Mouse (Mus musculus) testis, adult 2 months (tissue): Measurements from ENCODE around the gene Fam129b.

ENCODE experiments used
- CTCF ChIP-seq: fragments of 200-500 bp; IDR thresholded peaks from 2 replicates; pipeline ENCODE4 v1.5.1; 2012; ENCODE audit warnings: low read depth, mild to moderate bottlenecking, inconsistent platforms, low read length, moderate library complexity; ENCODE audit not compliant: control insufficient read depth, insufficient read depth, insufficient replicate concordance
- POLR2A ChIP-seq: fragments of 200-500 bp; IDR thresholded peaks from 2 replicates; pipeline ENCODE4 v1.6.1; 2012; ENCODE audit warnings: low read depth, mild to moderate bottlenecking, inconsistent platforms, low read length, moderate library complexity; ENCODE audit not compliant: control insufficient read depth

- TF ChIP-seq CTCF (no peak), POLR2A (no peak)
Observed at GRCm38 (mm10) chr2:32921235-32921634, 45.3 kb downstream of the Fam129b start.
